Mouse (Mus musculus): Measurements from ENCODE around the gene Ecm2. TPM values are rescaled to one million over a fixed set of nuclear protein-coding genes. Genes with fewer than 3 reads are reported as not detected.
A peak's percentile ranks its signal among the peaks of the same experiment; 100 is the strongest.

Gene Ecm2
- polyA plus RNA-seq, 3 experiments from 2014 or later = 0.07 to 0.23 TPM; not detected in 1

GRCm38 (mm10) chr13:49518761-49519160 lies 14.2 kb downstream of the Ecm2 start:
- no peak for ATAC-seq

GRCm38 (mm10) chr13:49526235-49526634 lies 21.6 kb downstream of the Ecm2 start:
- no peak for ATAC-seq

GRCm38 (mm10) chr13:49530636-49531035 lies 26.0 kb downstream of the Ecm2 start:
- no peak for ATAC-seq

GRCm38 (mm10) chr13:49536946-49537345 lies 32.3 kb downstream of the Ecm2 start:
- ATAC-seq = no peak

GRCm38 (mm10) chr13:49538693-49539092 lies 34.1 kb downstream of the Ecm2 start:
- ATAC-seq = no peak

- ATAC-seq = no peak
Observed at GRCm38 (mm10) chr13:49544279-49544678, 39.7 kb downstream of the Ecm2 start, which contains the start of gene Aspn. TSS of gene Aspn (plus strand) at chr13:49544443.

GRCm38 (mm10) chr13:49545646-49546045 lies 41.0 kb downstream of the Ecm2 start:
- no peak for ATAC-seq

GRCm38 (mm10) chr13:49546517-49546916 lies 41.9 kb downstream of the Ecm2 start:
- no peak for ATAC-seq

- ATAC-seq = no peak
Observed at GRCm38 (mm10) chr13:49547563-49548150, 43.0 kb downstream of the Ecm2 start.

GRCm38 (mm10) chr13:49549616-49550015 lies 45.0 kb downstream of the Ecm2 start:
- ATAC-seq = no peak

GRCm38 (mm10) chr13:49554519-49554918 lies 49.9 kb downstream of the Ecm2 start:
- ATAC-seq = no peak

- no peak for ATAC-seq
Observed at GRCm38 (mm10) chr13:49556203-49556602, 51.6 kb downstream of the Ecm2 start.

GRCm38 (mm10) chr13:49556924-49557323 lies 52.3 kb downstream of the Ecm2 start:
- ATAC-seq = peak; percentile 75

GRCm38 (mm10) chr13:49559185-49559584 lies 54.6 kb downstream of the Ecm2 start:
- ATAC-seq = no peak

- no peak for ATAC-seq
Observed at GRCm38 (mm10) chr13:49560886-49561285, 56.3 kb downstream of the Ecm2 start.

GRCm38 (mm10) chr13:49564347-49564746 lies 59.7 kb downstream of the Ecm2 start:
- no peak for ATAC-seq

GRCm38 (mm10) chr13:49570371-49570770 lies 65.8 kb downstream of the Ecm2 start:
- no peak for ATAC-seq

GRCm38 (mm10) chr13:49571418-49571817 lies 66.8 kb downstream of the Ecm2 start:
- ATAC-seq = no peak

- ATAC-seq = no peak
Observed at GRCm38 (mm10) chr13:49581541-49582530, 77.2 kb downstream of the Ecm2 start, which contains the start of gene Omd. TSS of gene Omd (plus strand) at chr13:49582462.
